Mouse (Mus musculus) left cerebral cortex, postnatal 36 days (tissue): Measurements from ENCODE around the gene Tbcd. TPM values are rescaled to one million over a fixed set of nuclear protein-coding genes. Genes with fewer than 3 reads are reported as not detected.

ENCODE experiments used
- DNase-seq, 2 experiments: peaks; one replicate each; pipeline ENCODE4 v3.0.0; 2021 to 2022; ENCODE audit warnings: low spot score in 2 of 2, mixed read lengths in 1 of 2
- intact Hi-C: fragments of 180-260 bp; cut with DNase I; formaldehyde crosslinking; loops from one replicate; pipeline ENCODE4 v1.15.1; 2025
- total RNA-seq, 2 experiments: library from RNA; stranded (reverse); gene quantifications; 2 replicates each; pipeline ENCODE4 v1.2.3; 2021

Tbcd gene
- total RNA-seq, 2 experiments from 2014 or later = 39.5 to 40.5 TPM

DNA sequence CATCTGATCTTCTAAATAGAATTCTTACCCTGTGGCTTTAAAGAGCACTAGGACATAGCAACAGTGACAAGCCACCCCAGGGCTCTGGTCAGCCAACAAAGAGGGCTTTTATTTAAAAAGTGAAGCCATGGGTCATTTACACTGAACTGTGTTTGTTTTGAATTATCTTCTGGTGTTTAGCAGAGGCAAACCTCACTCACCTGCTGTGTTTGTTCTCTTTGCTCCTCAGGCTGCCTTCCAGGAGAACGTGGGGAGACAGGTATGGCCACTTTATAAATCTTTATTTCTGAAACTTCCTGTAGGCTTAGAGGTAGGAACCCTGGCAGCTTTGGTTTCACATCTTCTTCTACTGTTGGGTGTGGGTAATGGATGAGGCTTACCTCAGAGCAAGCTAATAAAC is 105.0 kb downstream of the Tbcd start:
- intact Hi-C loops = no loop called here
- DNase-seq = no peak

DNA sequence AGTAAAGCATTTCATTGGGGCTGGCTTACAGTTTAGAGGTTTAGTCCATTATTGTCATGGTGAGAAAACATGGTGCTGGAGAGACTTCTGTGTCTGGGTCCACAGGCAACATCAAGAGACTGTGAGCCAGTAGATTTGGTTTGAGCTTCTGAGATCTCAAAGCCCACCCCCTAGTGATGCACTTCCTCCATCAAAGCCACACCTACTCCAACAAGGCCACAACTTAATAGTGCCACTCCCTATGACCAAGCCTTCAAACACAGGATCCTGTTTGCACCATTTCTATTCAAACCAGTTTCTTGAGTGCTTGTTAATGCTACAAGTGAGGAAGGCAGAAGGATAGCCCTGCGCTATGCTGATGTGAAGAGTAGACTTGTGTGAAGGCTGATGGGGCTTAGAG is 106.2 kb downstream of the Tbcd start:
- no peak for DNase-seq
- intact Hi-C loops = no loop called here

DNA sequence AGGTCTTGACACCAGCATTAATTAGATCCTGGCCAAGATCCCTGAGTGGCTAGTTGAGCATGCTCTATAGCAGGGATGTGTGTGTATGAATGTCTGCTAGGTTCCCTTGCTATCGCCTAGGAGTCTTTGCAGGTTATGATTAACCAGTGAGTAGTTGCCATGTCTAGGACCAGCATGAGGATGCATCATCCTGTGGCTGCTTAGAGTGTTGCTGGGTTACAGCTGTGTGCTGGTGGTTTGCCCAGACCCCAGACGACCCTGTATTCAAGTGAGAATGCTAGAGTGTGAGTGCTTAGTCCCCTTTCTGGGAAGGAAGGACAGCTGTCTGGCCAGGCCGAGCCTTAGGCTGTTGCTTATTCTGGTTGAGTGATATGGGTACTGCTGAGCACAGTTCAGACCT is 106.8 kb downstream of the Tbcd start:
- intact Hi-C loops = no loop called here

DNA sequence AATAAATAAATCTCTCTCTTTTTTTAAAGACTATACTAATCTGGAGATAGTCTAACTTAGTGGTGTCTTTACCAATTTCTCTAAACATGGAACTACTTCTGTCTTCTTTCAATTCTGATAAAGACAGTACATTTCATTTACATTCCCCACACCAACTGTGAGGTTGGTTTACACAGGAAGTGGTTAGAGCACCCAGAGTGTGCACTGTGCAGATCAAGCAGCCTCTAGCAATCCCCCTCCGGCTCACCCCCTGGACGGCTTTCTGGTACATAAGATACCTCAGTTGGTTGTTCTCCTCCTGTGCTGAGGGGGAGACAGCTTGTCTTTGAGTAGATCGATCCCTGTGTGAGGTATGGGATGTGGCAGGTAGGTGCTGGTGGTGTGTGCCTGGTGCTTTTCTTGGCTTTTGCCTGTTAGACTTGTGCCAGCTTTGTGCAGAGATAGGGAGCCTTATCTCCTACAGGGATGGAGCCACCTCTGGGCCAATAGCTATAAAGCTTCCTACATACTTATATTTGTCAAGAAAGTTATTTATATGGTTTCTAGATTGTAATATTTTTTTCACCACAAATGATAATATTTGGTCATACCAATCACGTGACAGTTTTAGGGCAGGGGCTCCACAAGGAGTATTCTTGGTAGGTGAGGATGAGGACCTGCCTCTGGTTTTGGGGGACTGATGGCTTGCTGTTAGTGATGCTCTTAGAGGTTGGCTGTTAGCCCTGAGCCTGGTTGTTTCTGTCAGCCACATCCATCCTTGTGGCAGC is 108.0 kb downstream of the Tbcd start:
- intact Hi-C loops = no loop called here
- no peak for DNase-seq

More for the DNA sequence above, 106.8 kb downstream of the Tbcd start:
- no peak for DNase-seq

DNA sequence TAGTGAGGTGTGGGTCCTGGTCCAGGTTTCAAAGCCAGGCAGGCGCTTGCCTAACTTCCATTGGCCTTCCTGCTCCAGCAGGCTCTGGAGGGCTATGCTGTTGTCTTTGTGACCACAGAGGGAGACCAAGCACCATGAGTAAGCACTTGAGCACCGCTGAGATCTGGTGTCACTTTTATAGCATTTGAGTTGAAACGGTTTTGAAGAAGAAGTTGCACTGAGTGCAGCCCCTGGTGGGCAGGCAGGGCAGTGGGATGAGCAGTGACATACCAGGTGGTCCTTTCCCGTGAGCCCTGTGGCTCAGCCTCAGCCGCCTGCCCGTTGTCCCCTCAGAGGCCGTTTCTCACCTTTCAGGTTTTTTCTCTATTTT is 108.5 kb downstream of the Tbcd start:
- no peak for DNase-seq
- intact Hi-C loops = no loop called here

DNA sequence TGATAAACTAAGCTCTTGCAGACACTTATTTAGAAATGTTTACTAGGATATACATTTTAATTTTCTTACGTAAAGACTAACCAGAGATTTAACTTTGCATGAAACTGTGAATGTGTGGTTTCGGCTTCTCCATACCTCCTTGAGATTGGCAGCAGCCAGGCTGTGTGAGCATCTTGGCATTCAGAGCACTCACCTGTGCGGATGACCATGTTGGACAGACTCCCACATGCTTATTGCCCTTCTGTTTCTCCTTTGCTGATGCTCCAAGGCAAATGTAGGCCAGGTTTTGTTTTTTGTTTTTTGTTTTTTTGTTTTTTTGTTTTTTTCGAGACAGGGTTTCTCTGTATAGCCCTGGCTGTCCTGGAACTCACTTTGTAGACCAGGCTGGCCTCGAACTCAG is 111.6 kb downstream of the Tbcd start:
- intact Hi-C loops = no loop called here
- no peak for DNase-seq

DNA sequence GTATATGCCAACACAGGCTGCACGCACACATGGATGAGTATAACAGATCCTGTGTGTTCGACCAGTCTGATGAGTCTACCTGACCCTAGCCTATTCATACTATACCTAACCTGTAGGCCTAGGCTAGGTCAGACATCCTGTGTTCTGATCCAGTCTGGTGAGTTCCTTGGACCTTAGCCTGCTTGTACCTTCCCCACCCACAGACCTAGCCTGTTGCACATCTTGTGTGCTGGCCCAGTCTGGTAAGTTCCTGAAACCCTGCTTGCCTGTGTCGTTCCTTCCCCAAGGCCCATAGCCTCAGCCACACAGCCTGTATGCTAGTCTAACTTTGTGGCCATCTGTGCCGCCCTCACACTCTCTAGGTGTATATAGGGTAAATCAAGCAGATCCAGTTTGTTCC is 112.5 kb downstream of the Tbcd start:
- intact Hi-C loops = no loop called here
- no peak for DNase-seq

DNA sequence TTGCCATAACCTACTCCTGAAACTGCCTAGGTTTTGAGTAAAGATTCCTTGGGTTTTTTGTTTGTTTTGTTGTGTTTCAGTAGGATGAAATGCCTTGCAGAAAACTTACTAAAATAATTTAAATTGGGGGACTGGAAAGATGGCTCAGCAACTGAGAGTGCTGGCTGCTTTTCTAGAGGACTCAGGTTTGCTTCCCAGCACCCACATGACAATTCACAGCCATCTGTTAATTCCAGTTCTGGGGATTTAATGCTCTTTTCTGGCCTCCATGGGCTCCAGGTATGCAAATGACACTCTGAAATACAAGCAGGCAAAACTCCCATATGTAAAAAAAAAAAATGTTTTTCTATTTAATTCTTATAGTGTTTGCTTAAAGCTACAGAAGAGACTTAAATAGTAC is 130.1 kb downstream of the Tbcd start:
- intact Hi-C loops = no loop called here
- DNase-seq = peak in 1 of 2 experiments; percentile 10

DNA sequence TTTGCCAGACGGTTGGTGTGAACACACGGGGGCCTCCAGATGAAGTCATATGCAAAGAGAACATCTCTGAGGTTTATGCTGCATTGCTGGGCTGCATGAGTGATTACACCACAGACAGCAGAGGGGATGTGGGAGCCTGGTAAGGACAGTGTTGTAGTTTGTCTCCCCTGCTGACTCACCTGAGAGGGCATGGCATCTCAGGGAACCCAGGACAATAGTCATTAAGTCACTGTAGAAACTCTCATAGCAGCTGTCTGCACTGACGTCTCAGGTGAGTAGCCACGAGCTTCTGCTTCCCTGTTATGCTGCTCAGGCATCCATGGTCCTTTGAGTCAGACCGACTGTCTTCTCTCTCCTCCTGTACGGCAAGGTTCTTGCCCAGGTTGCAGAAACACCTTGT is 145.5 kb downstream of the Tbcd start:
- intact Hi-C loops = no loop called here
- DNase-seq = no peak

DNA sequence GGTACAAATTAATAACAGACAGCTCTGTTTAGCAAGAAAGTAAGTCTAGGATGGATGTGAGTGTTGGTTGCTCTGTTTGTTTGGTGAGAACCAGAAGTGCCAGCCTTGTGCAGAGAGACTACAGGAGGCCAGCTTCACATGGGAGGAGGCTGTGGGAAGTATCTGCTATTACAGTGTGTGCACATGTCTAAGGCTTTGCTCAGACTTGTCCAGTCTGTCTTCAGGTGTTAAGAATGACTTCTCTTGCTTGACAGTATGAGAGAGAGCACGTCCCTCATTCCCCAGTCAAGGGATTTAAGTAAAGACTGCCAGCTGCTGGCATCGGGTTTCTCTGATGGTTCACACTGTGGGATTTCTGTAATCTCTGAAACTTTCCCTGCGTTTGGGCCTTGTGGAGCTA is 149.7 kb downstream of the Tbcd start:
- intact Hi-C loops = loop anchor here (5.0 kb wide), 1 partner anchor 124 kb away; no protein-coding TSS in a partner anchor

DNA sequence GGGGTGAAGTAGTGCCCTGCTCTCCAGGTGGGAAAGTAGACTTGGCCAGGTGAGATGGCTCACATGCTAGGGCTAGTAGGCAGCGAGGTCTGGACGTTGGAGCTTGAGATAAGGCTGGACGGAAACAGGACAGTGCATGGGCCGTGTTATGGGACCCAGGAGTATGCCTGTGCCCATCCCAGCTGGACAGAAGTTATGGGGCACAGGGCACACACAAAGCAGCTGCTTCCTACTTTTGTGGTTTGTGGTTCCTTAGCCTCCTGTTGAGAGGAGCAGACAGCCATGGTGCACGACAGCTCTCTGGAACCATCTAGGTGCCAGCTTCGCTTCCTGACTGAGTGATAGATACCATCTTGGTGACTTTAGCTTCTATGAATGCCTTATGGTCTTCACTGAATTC is 153.9 kb downstream of the Tbcd start:
- intact Hi-C loops = no loop called here

More for the DNA sequence above, 149.7 kb downstream of the Tbcd start:
- no peak for DNase-seq

DNA sequence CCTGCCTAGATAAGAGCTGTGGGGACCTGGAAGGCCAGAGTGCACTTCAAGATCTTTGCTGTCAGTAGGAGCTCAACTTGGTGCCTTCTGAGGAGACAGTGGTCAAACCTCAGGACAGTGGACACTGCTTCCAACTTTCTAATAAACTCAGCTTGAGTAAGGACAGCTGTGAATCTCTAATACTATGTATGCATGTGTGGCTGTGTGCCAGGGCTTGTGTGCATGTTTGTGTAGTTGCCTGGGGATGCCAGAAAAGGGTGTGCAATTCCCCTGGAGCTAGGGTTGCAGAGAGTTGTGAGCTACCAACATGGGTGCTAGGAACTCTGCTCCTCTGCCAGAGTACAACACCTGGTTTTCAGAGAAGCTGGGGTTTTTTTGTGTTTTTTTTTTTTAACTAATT is 159.2 kb downstream of the Tbcd start:
- intact Hi-C loops = no loop called here
- DNase-seq = no peak

More for the DNA sequence above, 153.9 kb downstream of the Tbcd start:
- DNase-seq = no peak

DNA sequence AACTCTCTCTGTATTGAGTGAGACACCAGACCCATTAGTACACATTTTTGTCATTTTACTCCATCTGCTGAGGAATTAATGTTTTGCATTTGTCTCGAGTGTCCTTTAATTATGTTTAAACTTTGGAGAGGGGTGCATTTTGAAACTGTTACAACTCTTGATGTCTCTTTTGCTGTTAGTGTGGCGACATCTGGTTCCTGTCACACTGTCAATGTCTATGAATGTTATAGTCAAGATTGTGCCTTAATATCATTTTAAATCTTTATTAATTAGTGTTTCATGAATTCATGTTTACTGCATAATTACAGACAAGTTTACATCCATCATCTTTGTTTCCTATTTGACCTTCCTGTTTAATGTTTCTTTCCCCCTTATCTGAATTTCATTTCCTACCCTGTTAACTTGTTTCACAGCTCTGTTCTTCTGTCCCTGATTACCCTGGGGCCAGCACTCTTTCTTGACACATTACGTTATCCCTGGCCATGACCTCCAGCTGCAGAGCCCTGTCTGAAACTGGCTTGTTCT is 164.3 kb downstream of the Tbcd start:
- DNase-seq = no peak
- intact Hi-C loops = no loop called here

DNA sequence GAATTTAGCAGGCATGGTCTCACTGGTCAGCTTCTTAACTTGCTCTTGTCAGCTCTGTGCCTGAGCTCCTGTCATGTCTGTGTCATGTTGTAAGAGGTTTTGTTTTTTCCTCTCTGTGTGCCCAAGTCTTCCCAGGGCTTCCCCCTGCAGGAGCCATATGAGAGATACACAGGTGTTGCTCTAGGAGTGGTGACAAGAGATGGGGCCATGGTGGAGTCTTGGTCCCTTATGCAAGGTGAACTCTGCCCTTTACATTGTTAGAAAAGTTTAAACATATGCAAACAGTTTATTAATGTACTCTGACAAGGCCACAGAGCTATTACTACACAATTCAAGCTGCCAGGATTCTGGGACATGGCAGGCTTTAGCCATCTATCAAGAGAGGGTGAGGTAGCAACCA is 164.8 kb downstream of the Tbcd start:
- no peak for DNase-seq
- intact Hi-C loops = no loop called here

DNA sequence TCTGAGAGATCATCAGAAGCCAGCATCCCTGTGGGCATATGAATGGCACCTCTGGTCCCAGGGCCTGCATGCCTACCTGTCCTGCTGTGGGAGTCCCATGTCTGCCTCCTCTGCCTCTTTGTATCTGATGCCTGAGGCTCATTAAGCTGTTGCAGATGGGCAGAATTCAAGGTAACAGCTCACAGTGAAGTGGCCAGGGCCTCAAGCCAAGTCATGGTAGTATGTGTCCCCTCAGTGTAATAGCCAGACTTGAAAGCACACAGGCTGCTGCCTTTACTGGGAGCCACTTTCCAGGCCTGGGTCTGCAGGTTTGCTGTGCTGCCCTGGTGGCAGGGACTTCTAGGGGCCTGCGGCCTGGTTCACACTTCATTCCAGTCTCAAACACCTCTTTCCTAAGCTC is 165.6 kb downstream of the Tbcd start:
- DNase-seq = no peak
- intact Hi-C loops = no loop called here

DNA sequence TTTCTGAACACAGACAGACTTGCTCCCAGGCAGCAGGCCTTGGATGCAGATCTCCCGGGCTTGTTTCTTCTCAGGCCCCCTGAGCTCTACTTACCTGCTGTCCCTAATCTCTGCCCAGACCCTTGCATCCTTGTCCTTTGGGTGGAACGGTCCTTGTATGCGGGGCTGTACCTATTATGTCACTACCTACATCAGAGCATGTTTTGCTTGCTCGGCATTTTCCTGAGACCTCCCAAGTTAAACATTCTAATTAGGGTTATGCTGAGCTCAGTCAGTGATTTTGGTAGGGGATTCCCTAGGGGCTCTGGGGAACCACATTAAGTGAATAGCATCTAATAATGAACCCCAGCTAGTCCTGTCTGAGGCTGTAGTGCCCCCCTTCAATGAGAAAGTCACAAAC is 173.3 kb downstream of the Tbcd start:
- intact Hi-C loops = loop anchor here (10.0 kb wide), 1 partner anchor 600 kb away; no protein-coding TSS in a partner anchor
- DNase-seq = no peak

DNA sequence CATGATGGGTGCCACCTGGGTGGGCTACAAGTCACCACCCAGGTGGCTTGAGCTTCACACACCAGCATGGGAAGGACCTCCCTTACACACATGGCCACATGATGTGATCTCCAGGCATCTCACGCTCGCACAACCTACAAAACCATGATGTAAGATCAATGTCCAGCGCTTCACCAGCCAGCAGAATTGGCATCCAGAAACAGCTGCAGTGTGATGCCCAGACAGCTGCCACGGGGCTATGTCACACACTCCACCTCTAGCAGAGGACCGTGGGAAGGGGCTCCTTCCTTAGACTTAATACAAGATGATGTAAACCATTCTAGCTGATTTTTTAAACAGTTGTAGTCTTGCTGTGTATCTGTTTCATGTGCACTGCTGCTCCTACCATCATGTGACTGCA is 175.8 kb downstream of the Tbcd start:
- DNase-seq = no peak
- intact Hi-C loops = loop anchor here (10.0 kb wide), 1 partner anchor 603 kb away; no protein-coding TSS in a partner anchor

DNA sequence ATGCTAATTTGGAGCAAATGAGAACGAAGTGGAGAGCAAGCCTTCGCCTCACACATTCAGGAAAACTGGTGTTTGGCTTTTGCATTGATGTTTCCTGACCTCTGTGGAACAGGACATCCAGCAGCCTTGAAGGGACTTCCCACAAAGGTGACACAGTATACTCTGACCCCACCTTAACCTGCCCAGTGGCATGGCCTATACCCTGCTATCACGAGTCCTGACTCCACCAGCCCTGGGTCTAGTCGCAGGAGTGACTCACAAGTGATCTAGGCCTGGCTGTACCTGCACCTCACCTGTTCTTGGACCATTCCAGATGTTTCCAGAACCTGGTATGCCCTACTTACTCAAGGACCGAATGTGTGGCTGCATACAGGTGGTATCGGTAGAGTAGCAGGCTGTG is 177.8 kb downstream of the Tbcd start:
- no peak for DNase-seq
- intact Hi-C loops = loop anchor here (10.0 kb wide), 1 partner anchor 605 kb away; no protein-coding TSS in a partner anchor

DNA sequence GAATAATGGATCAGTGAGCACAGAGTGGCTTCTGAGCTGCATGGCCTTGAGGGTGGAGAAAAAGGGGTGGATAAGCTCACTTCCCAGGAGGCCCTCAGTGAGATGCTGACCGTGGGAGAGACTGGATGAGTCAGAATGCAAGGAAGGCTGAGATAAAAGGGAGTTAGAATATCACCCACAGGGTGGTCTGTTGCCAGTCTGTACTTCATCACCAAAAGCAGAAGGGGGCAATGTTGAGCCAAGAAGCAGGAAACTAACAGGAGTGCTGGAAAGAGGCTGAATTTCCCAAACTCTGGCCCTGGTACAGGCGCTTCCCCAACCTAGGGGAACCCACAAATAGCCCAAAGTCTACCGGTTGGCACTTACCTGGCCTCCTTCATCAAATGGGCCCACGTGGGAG is 178.7 kb downstream of the Tbcd start:
- DNase-seq = no peak
- intact Hi-C loops = loop anchor here (5.0 kb wide), 1 partner anchor 177 kb away; no protein-coding TSS in a partner anchor

DNA sequence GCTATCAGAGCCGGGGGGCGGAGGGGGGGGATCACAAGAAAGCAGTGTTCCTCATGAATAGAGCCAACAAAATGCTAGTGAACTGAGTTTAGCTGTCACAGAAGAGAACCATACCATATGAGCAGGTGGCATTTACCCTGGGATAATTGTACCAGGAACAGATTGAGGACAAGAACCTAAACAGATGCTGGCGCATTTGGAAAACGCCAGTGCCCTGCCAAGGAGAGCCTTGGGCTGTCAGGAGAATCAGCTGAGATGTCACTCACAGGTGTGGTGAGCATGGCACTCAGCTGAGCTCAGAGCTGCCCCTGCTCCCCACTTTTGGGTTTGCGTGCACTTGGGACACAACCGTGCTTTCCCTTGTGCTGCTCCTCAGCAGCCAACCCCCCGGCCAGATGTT is 179.7 kb downstream of the Tbcd start:
- intact Hi-C loops = loop anchor here (5.0 kb wide), 1 partner anchor 176 kb away; no protein-coding TSS in a partner anchor
- no peak for DNase-seq

DNA sequence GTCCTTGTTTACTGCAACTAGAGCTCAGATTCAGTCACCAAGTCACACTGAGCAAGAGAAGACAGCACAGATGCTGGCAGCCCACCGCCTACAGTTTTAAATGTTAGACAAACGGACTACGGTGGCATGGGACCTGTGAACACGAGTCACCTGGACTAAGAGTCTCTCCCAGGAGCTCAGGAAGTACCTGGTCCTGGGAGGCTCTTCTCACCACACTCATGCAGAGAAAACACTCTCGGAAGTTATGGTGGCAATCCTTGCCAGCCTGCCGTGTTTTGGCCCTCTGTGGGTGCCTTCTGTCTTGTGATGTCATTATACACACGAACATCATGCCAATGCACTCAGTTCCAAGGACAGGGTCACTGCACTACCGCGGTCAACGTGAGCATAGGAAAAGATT is 184.9 kb downstream of the Tbcd start:
- intact Hi-C loops = no loop called here
- no peak for DNase-seq
